In genomic region chr1:72336780-72337179, GRCm38 (mm10) we compare ENCODE assay signal across 28 mouse cellular contexts. TPM values are rescaled to one million over a fixed set of nuclear protein-coding genes. Genes with fewer than 3 reads are reported as not detected.
DNase-seq lines count a peak whose midpoint lies in the region; ATAC-seq and TF ChIP-seq lines count a peak whose summit lies in the region.
"Had no signal": no experiment of that assay in that cellular context is flagged by ENCODE, and none has a peak within 500 bp of the region (broad histone marks: within the 10 kb centered on the region; RNA-seq: fewer than 3 reads in every experiment).

No protein-coding gene starts in this region.

- no peaks in the 10 kb centered on the region for H3K4me1 ChIP-seq in midbrain, embryonic 11.5 days (ENCODE audit: control insufficient read depth, insufficient read depth, low read length)
- H3K4me1 ChIP-seq: embryonic facial prominence, embryonic 15.5 days; heart, embryonic 15.5 days; hindbrain, embryonic 13.5 days; limb, embryonic 13.5 days; liver, embryonic 12.5 days; midbrain, embryonic 13.5 days; stomach, embryonic 15.5 days had no signal

- no peak overlapping the region for H3K4me3 ChIP-seq in left cerebral cortex, adult 2 months
- H3K4me3 ChIP-seq in midbrain, embryonic 11.5 days (ENCODE audit: low read depth, low read length): no peak overlapping the region
- H3K4me3 ChIP-seq: embryonic facial prominence, embryonic 15.5 days; gastrocnemius, adult 2 months; heart, embryonic 15.5 days; hindbrain, embryonic 13.5 days; limb, embryonic 13.5 days; liver, embryonic 12.5 days; midbrain, embryonic 13.5 days; stomach, embryonic 15.5 days had no signal

- DNase-seq in frontal cortex, adult 2 months (ENCODE audit: extremely low spot score in 1 of 2, low spot score in 1 of 2): peak; percentile 30 to 69
- no peak for DNase-seq in frontal cortex, postnatal 14 days (ENCODE audit: low spot score in 2 of 2)
- DNase-seq in left cerebral cortex, adult 2 months (ENCODE audit: extremely low spot score in 1 of 2, low spot score in 2 of 2): peak; percentile 22 to 25
- no peak for DNase-seq in left cerebral cortex, postnatal 10 days (ENCODE audit: extremely low spot score in 1 of 2, low spot score in 2 of 2)
- DNase-seq in layer of hippocampus, postnatal 36 days: peak; percentile 7 to 23
- DNase-seq in telencephalon, adult 2 months (ENCODE audit: low read depth, low spot score): peak; percentile 58
- no peak for DNase-seq in midbrain, embryonic 11.5 days (ENCODE audit: low spot score, missing footprints)
- DNase-seq: adrenal gland, postnatal 10 days; cerebellum, adult 9-10 months; gastrocnemius, adult 2 months; heart, postnatal 36 days; kidney, adult 18-20 months; lung, adult 18-20 months; thymus, adult 18-20 months; thymus, postnatal 4 days had no signal

- peaks cover 2% of the 10 kb centered on the region; the same call in 1 of the 2 replicates for H3K36me3 ChIP-seq in midbrain, embryonic 11.5 days (ENCODE audit: control insufficient read depth, insufficient read depth, low read length)

- H3K9me3 ChIP-seq in midbrain, embryonic 11.5 days (ENCODE audit: control insufficient read depth, low read length): no peaks in the 10 kb centered on the region
- H3K9me3 ChIP-seq: embryonic facial prominence, embryonic 15.5 days; heart, embryonic 15.5 days; hindbrain, embryonic 13.5 days; limb, embryonic 13.5 days; liver, embryonic 12.5 days; midbrain, embryonic 13.5 days; stomach, embryonic 15.5 days had no signal

- no peak for ATAC-seq in midbrain, embryonic 11.5 days (ENCODE audit: low FRiP score)
- ATAC-seq: forebrain, embryonic 14.5 days; liver, embryonic 12.5 days; midbrain, embryonic 13.5 days had no signal

- no peak overlapping the region for H3K27ac ChIP-seq in left cerebral cortex, adult 2 months
- H3K27ac ChIP-seq in midbrain, embryonic 11.5 days (ENCODE audit: low read depth, low read length): no peak overlapping the region
- H3K27ac ChIP-seq: embryonic facial prominence, embryonic 15.5 days; gastrocnemius, adult 2 months; heart, embryonic 15.5 days; hindbrain, embryonic 13.5 days; kidney, postnatal 0 days; limb, embryonic 13.5 days; liver, embryonic 12.5 days; midbrain, embryonic 13.5 days; stomach, embryonic 15.5 days had no signal

- no peak overlapping the region for H3K9ac ChIP-seq in midbrain, embryonic 11.5 days (ENCODE audit: low read length)
- H3K9ac ChIP-seq: embryonic facial prominence, embryonic 15.5 days; heart, embryonic 15.5 days; hindbrain, embryonic 13.5 days; limb, embryonic 13.5 days; liver, embryonic 12.5 days; midbrain, embryonic 13.5 days; stomach, embryonic 15.5 days had no signal

- TF ChIP-seq CTCF in left cerebral cortex, adult 2 months (IDR thresholded peaks at IDR 0.05): no peak

- WGBS in midbrain, embryonic 11.5 days: 95% methylated on average over 8 of the region's 8 CpGs

- no peak overlapping the region for H3K4me2 ChIP-seq in midbrain, embryonic 11.5 days
- H3K4me2 ChIP-seq: embryonic facial prominence, embryonic 15.5 days; heart, embryonic 15.5 days; hindbrain, embryonic 13.5 days; limb, embryonic 13.5 days; liver, embryonic 12.5 days; midbrain, embryonic 13.5 days; stomach, embryonic 15.5 days had no signal

- intact Hi-C loops in left cerebral cortex, adult 2 months (cut with DNase I): no loop called here
- intact Hi-C loops in left cerebral cortex, postnatal 10 days (cut with DNase I): no loop called here

- no peaks in the 10 kb centered on the region for H3K27me3 ChIP-seq in midbrain, embryonic 11.5 days (ENCODE audit: control insufficient read depth, insufficient read depth, low read length)
- H3K27me3 ChIP-seq: embryonic facial prominence, embryonic 15.5 days; heart, embryonic 15.5 days; hindbrain, embryonic 13.5 days; limb, embryonic 13.5 days; liver, embryonic 12.5 days; midbrain, embryonic 13.5 days; stomach, embryonic 15.5 days had no signal

RNA-seq across cellular contexts. Expression of gene Xrcc5, which starts 29.6 kb away (rescaled TPM):
- 10.3 and 10.9 TPM in 2 replicates for polyA plus RNA-seq in frontal cortex, adult 2 months (2012; rRNA removed)
- total RNA-seq in left cerebral cortex, adult 2 months (2021): 10 to 100 TPM; 16.9 to 18.2 TPM
- total RNA-seq in left cerebral cortex, postnatal 10 days (2021): 10 to 100 TPM in 1 of 2 experiments, 1 to 10 TPM in 1; 9.8 to 10.5 TPM
- total RNA-seq in layer of hippocampus, postnatal 36 days (2021): 10 to 100 TPM; 12.5 to 13.8 TPM
- polyA plus RNA-seq in midbrain, embryonic 11.5 days (2014; fragmentation: Nextera tagmentation; extraction: Ambion mirVana): 52.3 and 57.7 TPM in 2 replicates

RNA-seq across cellular contexts. Expression of gene Tmem169, which starts 52.6 kb away (rescaled TPM):
- polyA plus RNA-seq in frontal cortex, adult 2 months (2012; rRNA removed): 19.6 and 20.4 TPM in 2 replicates
- total RNA-seq in left cerebral cortex, adult 2 months (2021): 10 to 100 TPM; 17.7 to 19.4 TPM
- total RNA-seq in left cerebral cortex, postnatal 10 days (2021): 10 to 100 TPM; 35.7 to 39.7 TPM
- total RNA-seq in layer of hippocampus, postnatal 36 days (2021): 10 to 100 TPM; 16.6 to 17.6 TPM
- polyA plus RNA-seq in midbrain, embryonic 11.5 days (2014; fragmentation: Nextera tagmentation; extraction: Ambion mirVana): 14.2 and 14.4 TPM in 2 replicates
- total RNA-seq: common myeloid progenitor, adult 5-6 weeks; gastrocnemius, adult 2 months; heart, adult 8-10 months; heart, postnatal 36 days; megakaryocyte, adult 5-6 weeks; monocyte, adult 5-6 weeks had no signal

RNA-seq across cellular contexts. Expression of gene Pecr, which starts 52.7 kb away (rescaled TPM):
- polyA plus RNA-seq in frontal cortex, adult 2 months (2012; rRNA removed): 7.6 and 8.6 TPM in 2 replicates
- 1 to 10 TPM; 4.8 to 5.6 TPM for total RNA-seq in left cerebral cortex, adult 2 months (2021)
- total RNA-seq in left cerebral cortex, postnatal 10 days (2021): 1 to 10 TPM; 5.0 TPM
- 1 to 10 TPM; 4.4 to 4.8 TPM for total RNA-seq in layer of hippocampus, postnatal 36 days (2021)
- 14.5 and 14.7 TPM in 2 replicates for polyA plus RNA-seq in midbrain, embryonic 11.5 days (2014; fragmentation: Nextera tagmentation; extraction: Ambion mirVana)

Comparison
In these comparisons a context has a peak if more than half of its experiments do, and no peak if none do; other contexts are left out.
1. DNase-seq: peak in frontal cortex, adult 2 months (2 of 2), left cerebral cortex, adult 2 months (2 of 2), layer of hippocampus, postnatal 36 days (2 of 2) and telencephalon, adult 2 months (single experiment); none in frontal cortex, postnatal 14 days (0 of 2), left cerebral cortex, postnatal 10 days (0 of 2) and midbrain, embryonic 11.5 days (single experiment).